Mouse (Mus musculus) intestine, embryonic 14.5 days (tissue): ENCODE results near the gene Troap. TPM values are rescaled to one million over a fixed set of nuclear protein-coding genes. Genes with fewer than 3 reads are reported as not detected.

Experiments used
- ATAC-seq: fragments of 200-750 bp; cut with Nextera tagmentation; replicated peaks from 2 replicates; pipeline ENCODE4 v1.8.0; 2017; ENCODE audit warnings: low read depth, moderate number of reproducible peaks, moderate TSS enrichment, moderate library complexity; ENCODE audit not compliant: low FRiP score, low TSS enrichment
- DNase-seq: peaks from one replicate; pipeline ENCODE4 v3.0.0-alpha.2; 2018; ENCODE audit warnings: low spot score
- H3K27ac ChIP-seq: fragments of 300-500 bp; sonication (generic); 2 replicates; pipeline ENCODE4 v1.5.1; 2014; ENCODE audit warnings: low read depth, mild to moderate bottlenecking, control low read depth
- H3K27me3 ChIP-seq: fragments of 300-500 bp; sonication (generic); replicated peaks from 2 replicates; pipeline ENCODE4 v1.6.1; 2014; ENCODE audit warnings: low read length, control low read depth; ENCODE audit not compliant: control insufficient read depth, insufficient read depth
- H3K36me3 ChIP-seq: fragments of 300-500 bp; sonication (generic); 2 replicates; pipeline ENCODE4 v1.6.1; 2014; ENCODE audit warnings: low read length, control low read depth; ENCODE audit not compliant: control insufficient read depth, insufficient read depth
- H3K4me1 ChIP-seq: fragments of 300-500 bp; sonication (generic); replicated peaks from 2 replicates; pipeline ENCODE4 v1.6.1; 2014; ENCODE audit warnings: low read length, control low read depth, mixed read lengths; ENCODE audit not compliant: control insufficient read depth, insufficient read depth
- H3K4me2 ChIP-seq: fragments of 300-500 bp; sonication (generic); 2 replicates; pipeline ENCODE4 v1.6.1; 2014; ENCODE audit warnings: low read length
- H3K4me3 ChIP-seq: fragments of 300-500 bp; sonication (generic); 2 replicates; pipeline ENCODE4 v1.5.1; 2014; ENCODE audit warnings: low read depth, low read length, control low read depth, mixed read lengths
- H3K9ac ChIP-seq: fragments of 300-500 bp; sonication (generic); 2 replicates; pipeline ENCODE4 v1.6.1; 2014; ENCODE audit warnings: mild to moderate bottlenecking, low read length
- H3K9me3 ChIP-seq: fragments of 300-500 bp; sonication (generic); 2 replicates; pipeline ENCODE4 v1.6.1; 2016; ENCODE audit warnings: low read length, control low read depth; ENCODE audit not compliant: control insufficient read depth
- WGBS: fragments of 180-500 bp; shearing (Covaris S2); extraction: QIAGEN DNeasy Blood & Tissue Kit; methylation state at CpG from one replicate; pipeline ENCODE4 v1.1.7; 2014; 5-methylcytosine and 5-hydroxymethylcytosine counted together
- polyA plus RNA-seq: library from polyadenylated mRNA; unstranded; fragments of >200 nt; fragmentation: Nextera tagmentation; extraction: Ambion mirVana; gene quantifications from 2 replicates; pipeline ENCODE4 v1.2.1, GENCODE M21; 2014

The Troap gene
- polyA plus RNA-seq, 1 experiment from 2014 or later: 25.4 TPM

DNA sequence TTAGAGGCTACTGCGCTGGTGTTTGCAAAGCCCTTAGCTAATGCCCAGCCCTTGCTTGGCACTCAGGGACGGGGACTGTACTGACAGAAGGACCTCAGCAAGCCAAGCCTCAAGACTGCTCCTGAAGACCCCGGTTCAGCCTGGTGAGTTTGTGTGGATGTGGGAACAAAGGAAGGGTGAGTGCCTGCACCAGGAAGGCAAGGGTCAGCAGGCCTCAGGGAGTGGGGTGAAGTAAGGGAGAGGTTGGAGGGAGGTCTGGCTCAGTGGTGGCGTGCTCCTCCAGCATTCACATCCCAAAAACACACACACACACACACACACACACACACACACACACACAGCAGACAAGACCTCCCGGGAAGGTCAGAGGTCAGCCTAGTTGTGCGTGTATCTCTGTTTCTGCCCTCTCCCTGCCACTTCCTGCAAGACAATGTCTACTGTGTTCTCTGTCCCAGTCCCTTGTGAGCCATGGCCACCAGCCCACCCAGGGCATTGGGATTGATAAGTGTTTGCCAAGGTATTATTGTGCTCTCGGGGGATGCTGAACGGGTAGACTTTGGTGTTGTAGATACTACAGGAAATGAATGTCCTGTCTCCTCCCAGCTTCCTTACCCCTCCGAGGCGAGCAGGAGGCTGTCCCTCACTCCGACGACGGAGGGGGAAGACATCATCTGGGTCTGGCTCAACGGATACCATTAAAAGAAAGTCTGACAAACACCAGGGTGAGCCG, 4.0 kb downstream of the Troap start:
- DNase-seq (no peak), ATAC-seq (no peak)
- Histone ChIP-seq H3K27ac (no peak overlapping the region), H3K4me1 (peaks cover 12% of the 10 kb centered on the region), H3K36me3 (peaks cover 41% of the 10 kb centered on the region), H3K9ac (no peak overlapping the region), H3K4me2 (no peak overlapping the region), H3K27me3 (0 out of 2 replicates have a peak, but pooled peaks cover 3% of the 10 kb centered on the region), H3K9me3 (no peaks in the 10 kb centered on the region), H3K4me3 (no peak overlapping the region)
- 71% methylated on average over 15 of the region's 15 CpGs for WGBS

GRCm38 (mm10) chr15:99079804-99080203, 5.4 kb downstream of the Troap start:
- Histone ChIP-seq H3K4me1 (peaks cover 16% of the 10 kb centered on the region), H3K27me3 (peaks cover 18% of the 10 kb centered on the region), H3K27ac (no peak overlapping the region), H3K9me3 (no peaks in the 10 kb centered on the region), H3K9ac (no peak overlapping the region), H3K36me3 (peaks cover 43% of the 10 kb centered on the region), H3K4me2 (no peak overlapping the region), H3K4me3 (no peak overlapping the region)
- DNase-seq: no peak
- ATAC-seq: no peak
- 83% methylated on average over 3 of the region's 3 CpGs for WGBS

- WGBS: 96% methylated on average over 12 of the region's 12 CpGs
- no peak overlapping the region for H3K4me2 ChIP-seq
- DNase-seq: no peak
- ATAC-seq: no peak
- peaks cover 8% of the 10 kb centered on the region for H3K4me1 ChIP-seq
- no peak overlapping the region for H3K4me3 ChIP-seq
- peaks cover 43% of the 10 kb centered on the region for H3K27me3 ChIP-seq
- peaks cover 43% of the 10 kb centered on the region for H3K36me3 ChIP-seq
- H3K9me3 ChIP-seq: no peaks in the 10 kb centered on the region
- H3K9ac ChIP-seq: no peak overlapping the region
- no peak overlapping the region for H3K27ac ChIP-seq
Measured at GRCm38 (mm10) chr15:99082322-99082721, 7.9 kb downstream of the Troap start.

GRCm38 (mm10) chr15:99082840-99083239, 8.5 kb downstream of the Troap start:
- no peak overlapping the region for H3K4me2 ChIP-seq
- no peak overlapping the region for H3K4me3 ChIP-seq
- no peak overlapping the region for H3K9ac ChIP-seq
- no peak for DNase-seq
- H3K36me3 ChIP-seq: peaks cover 38% of the 10 kb centered on the region
- no peaks in the 10 kb centered on the region for H3K9me3 ChIP-seq
- no peak overlapping the region for H3K27ac ChIP-seq
- 88% methylated on average over 16 of the region's 16 CpGs for WGBS
- H3K27me3 ChIP-seq: peaks cover 48% of the 10 kb centered on the region
- no peak for ATAC-seq
- peaks cover 8% of the 10 kb centered on the region for H3K4me1 ChIP-seq

DNA sequence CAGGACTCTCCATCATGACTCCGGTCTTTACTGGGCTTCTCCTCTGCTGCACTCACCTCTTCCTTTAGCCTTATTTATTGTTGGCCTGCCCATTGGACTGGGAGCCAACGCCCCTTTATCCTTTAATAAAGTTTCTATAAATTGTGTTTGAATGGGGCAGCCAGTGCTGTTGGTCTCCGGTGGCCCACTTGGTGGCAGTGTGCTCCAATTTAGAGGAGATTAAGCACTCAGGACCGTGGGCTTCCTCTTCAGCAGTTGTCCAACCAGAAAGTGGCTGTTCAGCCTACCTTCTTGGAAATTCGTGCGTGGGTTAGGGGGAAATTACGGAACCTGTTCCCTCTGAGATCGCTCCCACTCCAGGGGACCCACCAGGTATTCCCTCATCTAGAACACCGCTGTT, 8.9 kb downstream of the Troap start:
- H3K27me3 ChIP-seq: peaks cover 52% of the 10 kb centered on the region
- peaks cover 11% of the 10 kb centered on the region for H3K4me1 ChIP-seq
- ATAC-seq (no peak), DNase-seq (peak; percentile 75)
- WGBS: 68% methylated on average over 9 of the region's 9 CpGs
- H3K27ac ChIP-seq: no peak overlapping the region
- peaks cover 34% of the 10 kb centered on the region for H3K36me3 ChIP-seq
- H3K4me3 ChIP-seq: no peak overlapping the region
- no peak overlapping the region for H3K9ac ChIP-seq
- H3K4me2 ChIP-seq: 0 out of 2 replicates have a peak overlapping the region, but pooled peaks have one; percentile 38
- H3K9me3 ChIP-seq: no peaks in the 10 kb centered on the region

GRCm38 (mm10) chr15:99083867-99084557, 9.6 kb downstream of the Troap start:
- H3K36me3 ChIP-seq: peaks cover 33% of the 10 kb centered on the region
- no peak overlapping the region for H3K4me3 ChIP-seq
- no peak overlapping the region for H3K27ac ChIP-seq
- H3K27me3 ChIP-seq: peaks cover 60% of the 10 kb centered on the region
- H3K9ac ChIP-seq: 0 out of 2 replicates have a peak overlapping the region, but pooled peaks have one; percentile 25
- 11% methylated on average over 11 of the region's 11 CpGs for WGBS
- no peaks in the 10 kb centered on the region for H3K9me3 ChIP-seq
- ATAC-seq: peak; percentile 52
- H3K4me2 ChIP-seq: peak overlapping the region; percentile 38
- DNase-seq: peak; percentile 71
- peaks cover 17% of the 10 kb centered on the region for H3K4me1 ChIP-seq

DNA sequence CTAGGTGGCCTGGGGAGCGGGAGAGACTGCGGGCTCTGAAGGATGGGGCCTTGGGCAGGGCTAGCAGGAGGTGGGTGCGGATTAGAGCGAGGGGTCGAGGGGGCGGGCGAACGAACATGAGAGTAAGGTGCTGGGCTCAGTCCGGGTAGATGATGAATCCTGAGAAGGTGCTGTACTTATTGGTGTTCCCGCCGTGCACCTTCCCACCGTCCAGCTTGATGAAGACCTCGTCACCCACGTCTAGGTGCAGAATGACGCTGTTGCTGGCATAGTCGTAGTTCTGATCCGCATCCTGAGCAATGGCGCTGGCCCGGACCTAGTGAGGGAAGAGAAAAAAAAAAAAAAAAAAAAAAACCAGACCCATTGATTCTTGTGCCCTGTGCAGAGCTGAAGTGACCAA, 10.2 kb downstream of the Troap start:
- Histone ChIP-seq H3K4me3 (no peak overlapping the region), H3K4me2 (peak overlapping the region; percentile 38), H3K27ac (no peak overlapping the region), H3K9me3 (no peaks in the 10 kb centered on the region), H3K4me1 (peaks cover 18% of the 10 kb centered on the region), H3K9ac (0 out of 2 replicates have a peak overlapping the region, but pooled peaks have one; percentile 25), H3K27me3 (peaks cover 66% of the 10 kb centered on the region), H3K36me3 (peaks cover 33% of the 10 kb centered on the region)
- peak; percentile 13; the same call in 1 of the 2 replicates for ATAC-seq
- 15% methylated on average over 19 of the region's 19 CpGs for WGBS
- no peak for DNase-seq

DNA sequence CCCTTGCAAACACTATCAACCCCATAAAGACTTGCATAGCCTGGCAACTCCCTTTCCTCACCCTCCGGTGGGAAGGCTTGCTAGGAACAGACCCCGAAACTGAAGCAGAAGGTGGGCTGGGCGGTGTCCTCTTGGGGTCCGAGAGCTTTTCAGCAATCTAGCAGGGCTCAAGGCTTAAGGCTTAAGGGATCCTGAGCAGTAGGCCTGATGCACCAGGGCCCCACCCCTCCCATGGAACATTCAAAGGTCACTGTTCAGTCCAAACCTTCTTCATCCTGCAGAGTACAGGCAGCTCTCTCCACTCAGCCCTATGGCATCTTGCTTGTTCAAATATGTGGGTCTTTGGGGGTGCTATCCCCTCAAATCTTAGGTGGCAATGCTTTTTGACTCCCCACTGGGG, 11.6 kb downstream of the Troap start:
- Histone ChIP-seq H3K4me1 (peaks cover 18% of the 10 kb centered on the region), H3K4me2 (no peak overlapping the region), H3K27me3 (peaks cover 80% of the 10 kb centered on the region), H3K4me3 (no peak overlapping the region), H3K36me3 (peaks cover 22% of the 10 kb centered on the region), H3K9me3 (no peaks in the 10 kb centered on the region), H3K27ac (no peak overlapping the region), H3K9ac (no peak overlapping the region)
- 73% methylated on average over 4 of the region's 4 CpGs for WGBS
- ATAC-seq (no peak), DNase-seq (no peak)
